Mouse (Mus musculus) c-Kit-positive CD71-positive TER-119-positive erythroid progenitor cells, embryonic 14.5 days (primary cell): ENCODE results near the gene Phox2b.
A peak's percentile ranks its signal among the peaks of the same experiment; 100 is the strongest.

ENCODE experiments used
- DNase-seq: peaks from one replicate; pipeline ENCODE4 v3.0.0-alpha.2; 2013; ENCODE audit warnings: low spot score

The Phox2b gene

DNA sequence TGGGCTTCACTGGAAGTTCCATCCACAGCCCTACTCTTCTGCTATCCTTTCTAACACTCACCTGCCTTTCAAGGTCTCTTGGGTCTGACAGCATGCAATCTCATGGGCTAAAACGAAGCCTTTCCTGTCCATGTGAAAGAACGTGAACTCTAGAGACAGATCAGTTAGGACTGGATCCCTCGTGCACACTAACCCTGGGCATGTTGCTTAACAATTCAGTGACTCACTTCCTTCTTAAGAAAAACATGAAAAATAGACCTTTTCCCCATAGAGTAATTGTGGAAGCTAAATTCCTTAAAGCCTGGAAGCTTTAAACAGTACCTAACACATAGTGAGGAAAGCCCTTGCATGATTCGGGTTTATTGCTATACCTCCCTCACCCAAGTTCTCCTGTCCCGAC, 8.2 kb downstream of the Phox2b start:
- DNase-seq: no peak

DNA sequence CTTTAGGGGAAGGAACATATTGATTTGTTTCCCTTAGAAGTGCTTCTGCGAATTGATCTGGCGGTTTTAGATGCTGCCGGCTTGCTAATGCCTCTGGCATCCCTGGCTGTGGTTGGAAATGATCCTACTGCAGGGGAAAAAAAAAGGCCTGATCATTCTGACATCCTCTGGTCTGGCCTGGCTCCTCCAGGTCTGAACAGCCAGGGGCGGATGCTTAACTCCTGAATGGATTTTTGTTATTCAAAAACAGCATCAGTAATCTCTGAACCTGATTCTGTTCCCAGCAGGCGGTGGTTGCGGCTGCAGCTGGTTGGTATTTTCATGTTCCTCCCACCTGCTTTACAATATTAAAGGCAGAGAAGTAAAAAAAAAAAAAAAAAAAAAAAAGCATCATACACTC, 16.0 kb downstream of the Phox2b start:
- no peak for DNase-seq

DNA sequence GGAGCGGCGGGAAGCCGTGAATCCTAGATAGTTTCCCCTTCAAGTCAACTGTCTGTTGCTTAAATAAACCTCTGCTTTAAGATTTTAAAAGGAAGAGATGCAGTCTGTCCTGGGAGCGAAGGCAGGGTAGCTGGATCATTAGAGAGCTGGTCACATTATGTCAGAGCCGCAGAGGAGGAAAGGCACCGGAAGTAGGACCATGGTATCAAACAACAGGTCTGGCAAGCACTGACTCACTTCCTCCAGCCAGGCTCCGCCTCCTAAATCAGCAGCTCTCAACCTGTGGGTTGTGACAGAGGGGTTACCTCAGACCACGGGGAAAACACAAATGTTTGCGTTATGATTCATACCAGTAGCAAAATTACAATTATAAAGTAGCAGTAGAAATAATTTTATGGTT, 35.5 kb downstream of the Phox2b start:
- no peak for DNase-seq

DNA sequence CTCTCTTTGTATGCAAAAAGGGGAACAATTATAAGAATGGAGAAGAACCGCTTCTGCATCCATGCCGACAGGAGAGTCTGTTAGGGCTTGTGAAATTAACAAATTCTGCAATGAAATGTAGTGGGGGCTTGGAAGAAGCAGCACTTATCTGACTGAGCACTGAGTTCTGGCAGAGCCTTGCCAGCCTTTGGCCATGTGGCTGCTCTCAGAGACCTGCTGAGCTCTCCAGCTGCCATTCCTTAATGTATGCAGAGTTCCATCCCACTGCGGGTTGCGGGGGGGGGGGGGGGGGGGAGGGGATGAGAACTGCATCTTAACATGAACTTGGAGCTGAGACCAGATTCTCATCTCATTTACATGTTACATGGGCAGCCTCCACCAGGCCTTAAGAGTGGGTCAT, 38.6 kb downstream of the Phox2b start:
- no peak for DNase-seq

DNA sequence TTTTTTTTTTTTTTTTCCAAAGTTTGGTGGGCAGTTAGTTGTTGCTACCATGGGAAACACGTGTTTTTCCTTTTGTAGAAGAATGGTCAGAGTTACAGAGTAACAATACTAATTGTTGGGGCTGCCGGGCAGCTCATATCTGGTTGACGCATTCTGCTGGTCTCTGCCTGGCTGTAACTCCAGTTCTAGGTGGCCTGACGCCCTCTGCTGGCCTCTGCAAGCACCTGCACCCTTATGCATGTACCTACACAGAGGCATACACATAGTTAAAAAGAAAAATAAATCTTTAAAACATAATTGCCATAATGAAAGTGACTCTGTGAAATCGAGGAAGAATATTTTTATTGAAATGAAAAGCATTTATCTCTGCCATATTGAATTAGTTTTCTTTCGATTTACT, 41.3 kb downstream of the Phox2b start:
- no peak for DNase-seq

DNA sequence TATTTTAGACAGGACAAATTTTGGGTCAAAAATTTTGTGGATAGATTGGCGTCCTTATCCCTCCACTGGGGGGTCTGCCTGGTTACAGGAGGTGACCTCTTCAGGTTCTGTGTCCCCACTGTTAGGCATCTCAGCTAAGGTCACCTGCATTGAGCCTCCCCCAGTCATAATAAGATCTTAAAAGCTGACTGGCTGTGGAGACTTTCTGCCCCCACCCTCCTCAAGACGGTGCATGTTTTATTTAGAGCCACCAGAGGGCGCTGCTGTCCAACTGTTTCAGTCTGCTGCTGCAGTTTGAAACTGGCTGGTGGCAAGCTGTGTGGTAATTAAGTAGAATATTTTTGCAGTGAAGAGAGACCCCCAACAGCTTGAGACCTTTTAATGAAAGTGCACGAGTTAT, 51.1 kb downstream of the Phox2b start:
- DNase-seq: peak; percentile 41
